Mouse (Mus musculus): ENCODE measurements at regions not wholly inside any gene's neighbourhood (a gene's known extent, or its start where the extent isn't known, plus 50 kb on each side); places are given as distances from the start of the nearest gene placed in this dataset.

DNA sequence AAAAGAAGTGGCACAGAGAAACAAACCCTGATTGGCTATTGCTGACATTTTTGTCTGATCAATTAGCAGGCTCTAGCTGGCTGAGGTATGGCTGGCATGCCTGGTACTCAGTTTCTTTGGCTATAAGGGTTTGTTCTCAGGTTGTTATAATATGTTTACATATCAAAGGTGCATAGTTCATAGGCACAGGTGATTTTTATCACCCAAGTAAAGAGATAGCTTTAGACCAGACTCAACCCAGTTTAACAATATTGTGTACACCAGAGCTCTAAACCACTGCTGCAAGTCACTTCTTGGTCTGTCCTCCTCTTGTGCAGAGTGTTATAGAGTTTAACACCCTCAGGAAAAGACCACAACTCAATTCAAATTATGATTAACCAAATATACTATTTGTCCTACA, 65.8 kb upstream of the Ifngr1 start:
- TF ChIP-seq CTCF (IDR thresholded peaks at IDR 0.05; ENCODE audit: borderline replicate concordance, insufficient read depth, low read depth, low read length) (no peak), POLR2A (IDR thresholded peaks at IDR 0.05; ENCODE audit: borderline replicate concordance, insufficient read depth, low read length) (no peak)

All from cerebellum, adult 2 months (tissue).